Mouse (Mus musculus): ENCODE results near the gene Esp23. TPM values are rescaled to one million over a fixed set of nuclear protein-coding genes. Genes with fewer than 3 reads are reported as not detected.

The Esp23 gene
- total RNA-seq (2023) = not detected

GRCm38 (mm10) chr17:39076937-39077336 lies at the start of gene Esp23:
Gene Esp23 (minus strand): TSS chr17:39077037.

GRCm38 (mm10) chr17:39095034-39095433 lies 18.2 kb upstream of the Esp23 start, which contains the start of gene Esp22:
Gene Esp22 (plus strand): TSS chr17:39095334.

GRCm38 (mm10) chr17:39043241-39043640 lies 33.6 kb downstream of the Esp23 start, which contains the start of gene Gm21903:
Gene Gm21903 (minus strand): TSS chr17:39043341.

GRCm38 (mm10) chr17:39036395-39036794 lies 40.4 kb downstream of the Esp23 start, which contains the start of gene Esp24:
Gene Esp24 (plus strand): TSS chr17:39036695.

Other genes with a start within 250 kb of the Esp23 start
- not detected for gene Esp24, start 40.3 kb downstream of the Esp23 start, total RNA-seq (2023)
- gene Gm21903, start 33.7 kb downstream of the Esp23 start, total RNA-seq (2023) = not detected
- not detected for gene Esp22, start 18.3 kb upstream of the Esp23 start, total RNA-seq (2023)

Data from CD4-positive naive resting alpha-beta T cell, adult 76 days (primary cell).